Mouse (Mus musculus) thymus, postnatal 10 days (tissue): ENCODE data around the gene Ap3d1.
A peak's percentile ranks its signal among the peaks of the same experiment; 100 is the strongest.

ENCODE experiments used
- DNase-seq, 2 experiments: peaks; one replicate each; pipeline ENCODE4 v3.0.0; 2021; ENCODE audit warnings: low spot score in 2 of 2

The Ap3d1 gene

DNA sequence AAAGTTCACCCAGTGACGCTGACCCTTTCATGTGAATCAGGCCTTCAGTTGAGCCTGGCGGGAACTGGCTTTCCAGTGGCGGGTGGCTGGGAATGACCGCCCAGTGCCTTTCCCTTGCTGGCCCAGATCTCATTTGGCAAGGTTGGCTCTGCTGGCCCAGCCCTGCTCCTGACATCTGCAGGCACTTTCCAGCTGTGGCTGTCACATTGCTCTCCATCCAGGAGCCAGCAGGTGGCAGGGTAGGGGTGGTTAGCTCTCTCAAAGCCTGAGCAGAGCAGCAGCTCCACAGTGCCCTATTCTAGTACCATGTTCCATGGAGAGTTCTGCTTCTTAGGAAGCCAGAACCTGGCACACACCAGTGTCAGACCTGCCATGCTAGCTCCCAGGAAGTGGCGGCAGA is 15.7 kb upstream of the Ap3d1 start:
- DNase-seq = peak; percentile 69 to 78

DNA sequence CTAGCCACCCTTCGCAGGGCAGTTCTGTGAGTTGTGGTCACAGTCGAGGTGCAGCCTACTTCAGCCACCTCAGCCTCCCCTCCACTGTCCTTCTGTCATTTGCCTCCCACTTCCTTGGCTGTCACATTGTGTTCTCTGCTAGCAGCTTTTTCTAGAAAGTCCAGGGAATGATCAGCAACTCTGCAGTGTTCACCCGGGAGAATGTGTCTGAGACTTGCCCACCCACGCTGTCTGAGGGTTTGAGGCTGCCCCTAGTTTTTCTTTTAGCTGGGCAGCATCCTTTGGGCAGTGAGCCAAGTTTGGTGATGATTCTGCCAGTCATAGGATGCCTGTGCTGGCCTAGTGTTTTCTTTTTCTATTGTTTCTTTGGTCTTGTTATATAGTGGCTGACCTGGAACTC is 14.9 kb upstream of the Ap3d1 start:
- no peak for DNase-seq

DNA sequence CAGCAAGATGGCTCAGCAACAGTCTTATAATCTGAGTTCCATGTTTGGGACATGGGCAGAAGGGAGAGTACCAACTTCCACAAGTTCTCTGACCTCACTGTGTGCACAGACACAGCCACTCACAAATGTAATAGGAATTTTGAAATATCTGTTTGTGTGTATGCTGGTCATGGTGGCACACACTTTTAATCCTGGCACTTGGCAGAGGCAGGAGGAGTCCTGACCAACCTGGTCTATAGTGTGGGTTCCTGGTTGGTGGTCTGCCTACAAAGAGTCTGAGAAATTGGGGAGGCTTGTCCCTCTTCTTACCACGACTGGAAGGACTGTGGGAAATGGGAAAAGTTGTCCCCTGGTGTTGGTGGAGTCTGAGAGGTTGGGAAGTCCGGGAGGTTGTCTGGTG is 14.4 kb upstream of the Ap3d1 start:
- DNase-seq = no peak

DNA sequence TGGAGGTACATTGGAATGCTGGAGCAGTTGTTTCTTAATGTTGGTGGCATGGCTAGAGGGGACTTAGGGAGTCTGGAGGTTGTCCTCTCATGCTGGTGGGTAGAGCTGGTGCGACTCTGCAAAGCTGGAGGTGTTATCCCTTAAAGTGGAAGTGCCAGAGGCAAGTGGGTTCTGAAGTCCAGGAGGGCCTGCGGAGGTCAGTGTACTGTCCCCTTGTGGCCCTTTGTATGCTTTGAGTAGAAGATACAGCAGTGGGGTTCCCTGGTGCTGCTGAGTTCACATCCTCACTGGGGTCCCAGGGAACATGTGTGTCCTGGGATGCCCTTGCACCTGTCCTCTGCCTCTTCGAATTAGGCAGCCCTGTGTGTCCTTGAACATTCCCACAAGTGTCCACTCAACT is 14.0 kb upstream of the Ap3d1 start:
- DNase-seq = no peak

DNA sequence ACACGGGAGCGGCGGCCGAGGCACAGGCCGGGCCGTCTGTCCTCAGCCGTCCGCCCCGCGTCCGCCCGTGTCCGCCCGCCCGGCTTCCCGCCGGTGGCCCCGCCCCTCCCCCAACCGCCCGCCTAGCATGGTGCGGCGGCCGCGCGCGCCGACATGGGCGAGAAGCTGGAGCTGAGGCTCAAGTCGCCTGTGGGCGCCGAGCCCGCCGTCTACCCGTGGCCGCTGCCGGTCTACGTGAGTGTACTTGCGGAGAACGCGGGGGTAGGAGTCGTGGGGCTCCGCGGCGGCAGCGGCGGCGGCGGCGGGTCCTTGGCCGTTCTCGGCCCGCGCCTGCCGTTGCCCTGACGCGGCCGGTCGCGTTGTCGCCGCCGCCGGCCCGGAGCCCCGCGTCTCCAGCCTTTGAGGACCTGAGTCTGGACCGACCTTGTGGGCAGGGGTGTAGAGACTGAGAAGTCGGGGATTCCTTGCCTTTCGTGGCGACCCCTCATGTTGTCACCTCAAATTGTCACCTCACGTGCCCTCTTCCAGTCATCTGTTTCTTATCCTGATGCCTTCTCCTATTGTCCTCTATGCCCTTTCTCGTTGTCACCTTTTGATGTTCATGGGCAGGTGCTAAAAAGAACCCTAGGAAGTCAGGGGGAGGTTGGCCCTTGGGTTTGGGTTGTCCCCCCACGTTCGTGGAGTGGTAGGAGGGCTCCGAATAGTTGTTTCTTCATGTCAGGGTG is 13.4 kb upstream of the Ap3d1 start:
- DNase-seq = no peak

DNA sequence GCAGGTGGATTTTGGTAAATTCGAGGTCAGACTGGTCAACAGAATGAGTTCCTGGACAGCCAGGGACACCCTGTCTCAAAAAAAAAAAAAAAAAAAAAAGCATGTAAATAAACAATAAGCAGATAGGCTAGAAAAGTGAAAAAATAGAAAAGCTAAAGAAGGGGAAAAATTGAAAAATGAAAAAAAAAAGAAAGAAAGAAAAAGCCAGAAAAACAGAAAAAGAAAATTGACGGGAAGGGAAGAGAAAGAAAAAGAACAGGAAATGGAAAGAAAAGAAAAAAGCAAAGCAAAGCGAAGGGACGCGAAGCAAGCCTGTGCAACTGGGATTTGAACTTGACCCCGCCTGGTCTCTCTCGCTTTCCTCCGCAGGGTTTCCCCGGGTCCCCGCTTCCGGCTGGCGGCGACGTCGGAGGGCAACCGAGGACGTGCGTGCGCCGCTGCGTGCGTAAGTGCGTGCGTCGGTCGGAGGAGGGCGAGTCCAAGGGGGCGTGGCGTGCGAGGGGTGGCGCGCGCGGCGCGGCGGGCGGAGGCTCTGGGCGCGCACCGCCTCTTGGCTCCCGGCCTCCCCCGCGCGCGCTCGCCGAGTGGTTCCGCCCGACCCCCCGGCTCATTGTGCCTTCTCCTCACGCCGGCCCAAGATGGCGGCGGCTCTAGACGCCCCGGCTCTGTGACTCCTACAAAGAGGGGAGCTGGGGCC is 12.7 kb upstream of the Ap3d1 start, which contains the start of gene Dot1l:
TSS of gene Dot1l (plus strand) at position 613 of the 697 bp plus-strand sequence.
- peak; percentile 98 to 99 for DNase-seq

DNA sequence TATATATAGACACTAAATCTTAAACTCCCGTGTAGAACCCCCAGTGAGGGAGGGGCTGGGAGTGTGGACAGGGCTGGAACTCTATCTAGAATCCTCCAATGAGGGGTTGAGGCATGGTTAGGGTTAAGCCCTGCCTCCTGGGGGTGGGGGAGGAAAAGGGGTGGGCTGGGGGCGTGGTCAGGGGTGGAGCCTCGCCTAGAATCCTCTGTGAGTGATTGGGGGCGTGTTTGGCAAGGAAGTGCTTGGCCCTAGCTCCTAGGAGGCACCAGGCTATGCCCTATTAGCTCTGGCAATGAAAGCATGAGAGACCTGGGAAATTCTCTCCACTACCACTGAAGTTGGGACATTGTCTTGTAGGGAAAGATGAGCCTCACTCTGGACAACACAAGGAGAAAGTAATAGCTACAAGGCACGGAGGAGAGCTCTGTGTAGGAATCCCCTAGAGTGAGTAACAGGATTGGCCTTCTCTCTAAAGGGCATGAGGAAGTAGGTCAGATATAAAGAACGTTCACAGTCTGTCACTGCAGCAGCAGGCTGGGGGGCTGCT is 10.1 kb upstream of the Ap3d1 start:
- peak; percentile 62 to 71 for DNase-seq

DNA sequence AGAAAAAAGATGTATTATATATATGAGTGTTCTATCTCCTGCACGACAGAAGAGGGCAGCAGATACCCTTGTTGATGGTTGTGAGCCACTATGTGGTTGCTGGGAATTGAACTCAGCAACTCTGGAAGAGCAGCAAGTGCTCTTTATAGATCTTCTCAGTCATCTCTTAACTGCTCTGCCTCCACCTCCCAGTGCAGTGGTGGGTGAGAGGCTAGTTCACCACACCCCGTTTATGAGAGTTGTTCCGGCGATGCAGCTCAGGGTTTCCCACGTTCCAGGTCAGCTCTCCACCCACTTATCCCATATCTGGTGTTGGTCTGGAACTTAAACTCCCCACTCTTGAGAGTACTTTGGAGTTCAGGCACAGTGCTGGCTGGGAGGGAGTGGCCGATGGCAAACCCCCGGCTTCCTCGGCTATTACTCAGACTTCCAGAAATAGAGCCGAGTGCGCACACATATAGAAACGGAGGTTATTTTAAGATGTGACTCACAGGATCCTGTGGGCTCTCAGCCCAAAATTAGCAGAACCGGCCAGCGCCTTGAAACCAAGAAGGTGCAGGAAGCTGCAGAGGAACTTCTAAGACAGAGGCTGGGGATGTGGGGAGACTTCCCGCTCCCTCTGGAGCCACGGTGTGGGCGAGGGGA is 9.2 kb upstream of the Ap3d1 start:
- peak in 1 of 2 experiments; percentile 40 for DNase-seq

DNA sequence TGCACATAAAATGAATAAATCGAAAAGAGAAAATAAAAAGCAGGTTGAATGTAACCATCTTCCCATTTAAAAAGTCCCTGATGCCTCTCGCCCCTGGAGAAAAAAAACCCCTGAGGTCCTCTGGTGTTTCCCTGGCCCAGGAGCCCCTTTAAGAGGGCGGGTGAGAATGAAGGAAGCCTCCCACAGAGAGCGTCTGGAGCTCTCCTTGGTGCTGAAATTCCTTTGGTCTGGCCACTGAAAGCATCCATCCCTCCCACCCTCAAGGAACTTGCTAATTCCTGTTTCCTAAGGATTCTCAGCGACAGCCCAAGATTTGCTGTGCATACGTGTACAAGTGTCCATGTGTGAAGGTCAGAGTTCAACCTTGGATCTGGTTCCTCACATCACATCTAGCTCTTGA is 6.5 kb upstream of the Ap3d1 start:
- DNase-seq = peak in 1 of 2 experiments; percentile 61

DNA sequence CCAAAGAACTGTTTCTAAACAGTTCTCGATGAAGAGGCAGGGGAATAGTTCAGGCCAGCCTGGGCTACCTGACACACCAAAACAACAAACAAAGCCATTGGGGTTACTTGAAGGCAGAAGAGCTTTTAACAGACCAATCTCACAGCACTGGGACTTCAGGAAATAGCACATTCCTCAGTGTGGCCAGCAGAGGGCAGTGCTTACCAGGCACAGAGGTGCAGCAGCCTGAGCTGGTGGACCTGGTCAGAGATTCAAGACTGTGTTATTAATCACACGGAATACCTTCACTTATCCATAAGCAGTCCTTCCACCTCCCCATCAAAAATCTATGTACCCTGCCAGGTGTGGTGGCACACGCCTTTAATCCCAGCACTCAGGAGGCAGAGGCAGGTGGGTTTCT is 5.3 kb upstream of the Ap3d1 start:
- peak in 1 of 2 experiments; percentile 77 for DNase-seq

DNA sequence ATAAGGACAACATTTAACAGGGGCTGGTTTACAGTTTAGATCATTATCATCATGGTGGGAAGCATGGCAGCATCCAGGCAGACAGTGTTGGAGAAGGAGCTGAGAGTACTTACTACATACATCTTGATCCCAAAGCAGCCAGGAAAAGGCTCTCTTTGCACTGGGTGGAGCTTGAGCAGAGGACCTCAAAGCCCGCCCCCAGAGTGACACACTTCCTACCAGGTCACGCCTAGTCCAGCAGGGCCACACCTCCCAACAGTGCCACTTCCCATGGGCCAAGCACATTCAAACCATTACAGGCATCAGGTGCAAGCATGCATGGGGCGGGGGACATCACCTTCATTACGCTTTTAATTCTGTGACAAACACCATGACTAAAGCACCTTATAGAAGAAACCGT is 2.2 kb upstream of the Ap3d1 start:
- no peak for DNase-seq

DNA sequence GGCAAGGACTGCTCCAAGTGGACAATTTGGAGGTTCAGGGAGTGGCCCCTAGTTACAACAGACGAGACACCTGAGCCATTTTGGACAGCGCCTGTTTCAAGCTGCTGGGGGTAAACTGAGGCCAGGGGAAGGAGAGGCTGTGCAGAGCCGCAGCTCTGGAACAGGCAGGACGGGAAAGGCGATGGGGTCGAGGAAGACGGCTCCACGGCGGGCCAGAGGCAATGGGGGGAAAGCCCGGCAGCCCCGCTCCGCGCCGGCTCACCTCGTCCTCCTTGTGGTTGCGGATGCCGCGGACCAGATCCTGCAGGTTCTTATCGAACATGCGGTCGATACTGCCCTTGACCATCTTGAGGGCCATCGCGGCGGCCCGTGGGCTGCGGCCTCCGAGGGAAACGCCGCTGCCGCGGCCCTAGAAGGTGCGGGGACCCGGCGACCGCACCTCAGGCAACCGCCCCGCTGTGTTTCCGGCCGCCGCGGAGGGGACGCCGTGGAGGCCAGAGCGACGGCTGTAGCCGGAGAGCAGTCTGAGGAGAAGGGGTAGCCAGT is 357 bp downstream of the Ap3d1 start:
- peak in 1 of 2 experiments; percentile 36 for DNase-seq

DNA sequence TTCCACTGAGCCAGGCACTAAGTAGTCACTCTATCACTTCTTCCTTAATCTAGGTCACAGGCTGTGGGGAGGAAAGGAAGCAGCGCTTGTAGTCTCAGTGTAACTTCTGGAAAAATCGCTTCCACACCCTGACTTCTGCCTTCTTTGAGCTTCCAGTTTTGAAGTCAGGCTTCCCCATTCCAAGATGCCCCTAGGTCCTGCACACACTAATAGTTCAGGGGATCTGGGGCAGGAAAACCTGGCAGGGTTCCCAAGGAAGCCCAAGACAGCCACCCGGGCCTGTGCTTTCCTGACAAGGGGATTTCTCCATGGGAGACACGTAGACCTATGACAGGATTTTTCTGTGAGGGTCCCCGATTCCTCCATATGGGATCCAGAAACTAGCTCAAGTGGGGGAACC is 918 bp downstream of the Ap3d1 start:
- DNase-seq = no peak

DNA sequence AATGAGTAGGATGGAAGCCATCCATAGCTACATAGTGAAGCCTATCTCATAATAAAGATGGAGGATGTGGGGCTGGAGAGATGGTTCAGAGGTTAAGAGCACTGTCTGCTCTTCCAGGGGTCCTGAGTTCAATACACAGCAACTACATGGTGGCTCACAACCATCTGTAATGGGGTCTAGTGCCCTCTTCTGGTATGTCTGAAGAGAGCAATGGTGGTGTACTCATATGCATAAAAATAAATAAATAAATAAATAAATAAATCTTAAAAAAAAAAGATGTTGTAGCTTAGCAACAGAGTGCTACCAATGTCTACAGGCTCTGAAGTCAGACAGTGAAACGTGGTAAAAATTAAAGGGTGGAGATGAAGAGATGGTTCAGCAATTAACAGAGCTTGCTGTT is 3.4 kb downstream of the Ap3d1 start:
- DNase-seq = no peak

DNA sequence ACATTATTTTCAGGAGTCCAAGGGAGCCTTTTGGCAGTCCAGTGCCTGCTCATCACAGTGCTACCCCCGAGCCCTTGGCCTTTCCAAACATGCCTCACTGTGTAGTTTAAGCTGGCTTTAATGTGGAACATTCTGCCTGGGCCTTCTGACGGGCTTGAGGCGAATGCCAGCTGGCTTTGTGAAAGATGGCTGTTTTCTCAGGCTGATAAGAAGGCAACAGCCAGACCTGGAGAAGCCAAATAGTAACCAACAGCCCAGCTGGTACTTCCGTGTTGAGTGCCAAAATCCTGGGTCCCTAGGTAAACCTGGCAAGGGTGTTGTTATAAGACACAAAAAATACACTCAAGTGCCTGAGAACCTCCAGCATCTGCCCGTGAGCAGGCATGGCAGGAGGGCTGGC is 5.3 kb downstream of the Ap3d1 start:
- DNase-seq = no peak

DNA sequence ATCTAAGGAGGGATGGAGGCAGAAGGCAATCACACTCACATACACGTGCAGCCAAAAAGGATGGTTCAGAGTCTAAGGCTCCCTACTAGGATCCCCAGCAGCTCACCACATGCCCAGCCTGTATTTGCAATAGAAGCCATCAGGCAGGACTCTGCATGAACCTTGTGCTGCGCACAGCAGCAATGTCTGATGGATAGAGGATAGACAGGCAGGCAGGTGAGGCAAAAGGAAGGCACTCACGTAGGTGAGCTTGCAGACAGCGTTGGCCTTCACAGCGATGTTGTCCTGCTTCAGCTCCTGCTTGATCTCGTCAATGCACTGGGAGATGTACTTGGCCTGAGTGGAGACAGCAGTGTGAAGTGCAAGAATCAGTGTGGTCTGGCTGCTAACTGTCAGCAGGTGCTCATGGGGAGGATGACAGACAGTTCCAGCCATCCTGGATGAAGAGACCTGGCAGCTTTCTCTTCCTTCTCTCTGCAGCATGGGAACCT is 9.4 kb downstream of the Ap3d1 start:
- DNase-seq = no peak

DNA sequence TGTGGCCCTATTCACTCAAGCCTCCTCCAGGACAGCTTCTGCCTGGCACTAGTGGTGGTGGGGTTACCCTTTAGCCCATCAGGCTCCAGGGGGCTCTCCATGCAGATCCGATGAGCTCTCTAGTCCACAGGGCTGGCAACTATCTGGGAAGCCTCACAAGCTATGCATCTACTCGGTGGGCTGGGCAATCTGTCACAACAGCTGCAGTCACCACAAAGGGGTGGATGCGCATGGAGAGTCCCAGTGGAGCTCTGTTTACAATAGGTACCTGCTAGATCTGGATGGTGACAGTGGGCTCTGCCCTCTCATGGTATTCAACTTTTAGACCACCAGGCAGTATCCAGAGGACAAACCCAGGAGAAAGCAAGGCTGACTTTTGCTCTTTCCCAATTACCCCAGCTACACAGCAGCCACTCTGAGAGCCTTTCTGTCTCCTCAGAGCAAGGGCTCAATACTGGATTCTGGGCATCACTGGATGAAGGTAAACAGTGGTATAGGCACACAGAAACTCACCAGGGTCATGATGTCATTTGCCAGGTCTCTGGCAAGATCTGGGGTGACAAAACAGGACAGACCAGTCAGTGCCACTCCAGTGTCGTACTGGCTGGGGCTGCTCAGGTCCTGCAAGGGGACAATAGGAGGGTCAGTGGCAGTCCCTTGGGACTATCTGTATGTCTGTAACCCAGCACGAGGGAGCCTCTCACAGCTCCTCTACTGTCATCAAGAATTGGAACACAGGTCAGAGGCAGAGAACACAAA is 14.5 kb downstream of the Ap3d1 start:
- no peak for DNase-seq

DNA sequence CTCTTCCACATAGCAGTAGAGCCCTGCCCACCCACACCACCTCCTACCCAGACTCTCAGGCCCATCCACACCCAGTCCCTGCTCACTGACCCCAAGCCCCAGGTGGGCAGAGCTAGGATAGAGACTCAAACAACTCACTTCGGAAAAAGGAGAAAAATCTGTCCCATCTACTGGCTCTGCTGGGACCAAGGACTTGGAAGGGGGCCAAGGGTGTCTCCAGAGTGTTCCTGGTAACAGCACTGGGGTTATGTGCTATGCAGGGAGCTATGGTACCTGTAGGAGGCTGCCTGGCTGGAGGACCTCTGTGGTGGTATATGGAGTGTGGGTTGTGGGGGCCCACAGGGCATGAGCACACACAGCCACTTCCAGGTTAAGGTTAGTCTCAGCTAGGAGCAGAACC is 24.8 kb downstream of the Ap3d1 start:
- no peak for DNase-seq

DNA sequence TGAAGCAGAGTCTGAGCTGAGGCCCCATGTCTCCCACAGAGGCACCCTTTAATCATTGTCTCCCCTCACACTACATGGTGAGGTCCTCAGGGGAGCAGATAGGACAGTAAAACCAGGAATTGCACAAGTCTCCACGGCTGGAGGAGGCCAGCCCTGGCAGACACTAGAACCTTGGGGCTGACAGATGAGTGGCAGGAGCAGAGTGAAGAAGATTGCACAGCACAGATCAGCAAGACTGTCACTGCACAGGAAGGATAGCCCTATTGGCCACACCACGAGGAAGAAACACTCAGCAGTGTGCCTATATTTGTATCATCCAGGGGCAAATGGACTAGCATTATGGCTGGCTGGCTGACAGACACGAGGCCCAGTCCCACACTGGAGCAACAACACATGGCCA is 31.2 kb downstream of the Ap3d1 start:
- no peak for DNase-seq

DNA sequence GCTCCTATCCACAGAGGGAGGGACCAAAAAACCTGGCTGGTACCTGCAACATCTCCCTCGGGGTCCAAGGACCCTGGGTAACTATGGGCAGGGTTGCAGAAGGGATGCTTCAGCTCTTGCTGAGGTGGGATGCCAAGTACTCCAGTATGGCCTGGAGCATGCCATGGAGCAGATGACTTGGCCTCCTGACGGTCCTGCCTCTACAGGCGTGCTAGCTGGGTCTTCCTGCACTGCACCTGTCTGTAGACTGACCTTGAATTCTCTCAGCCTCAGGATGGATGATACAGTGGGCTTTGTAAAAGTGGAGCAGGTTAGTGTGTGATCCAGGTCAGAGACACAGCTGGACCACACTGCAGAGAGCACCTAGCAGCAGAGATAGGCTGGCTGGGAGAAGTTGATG is 36.6 kb downstream of the Ap3d1 start:
- DNase-seq = no peak

DNA sequence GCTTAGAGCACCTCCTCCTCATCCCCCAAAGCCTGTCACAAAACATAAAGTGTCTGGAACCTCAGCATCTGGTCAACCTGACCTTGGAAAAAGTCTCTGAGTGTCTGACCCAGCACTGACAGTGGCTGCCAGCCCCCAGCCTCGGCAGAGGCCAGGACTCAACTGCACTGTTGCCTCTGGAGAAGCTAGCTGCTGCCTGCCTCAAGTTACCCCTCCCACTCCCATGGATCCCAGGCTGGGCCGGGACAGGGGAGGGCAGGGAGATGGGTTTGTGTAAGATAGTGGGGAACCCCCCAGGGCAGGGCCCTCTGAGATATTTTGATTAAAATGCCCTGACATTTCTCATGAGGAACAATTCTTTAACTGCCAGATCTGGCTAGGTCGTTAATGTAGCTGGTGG is 37.0 kb downstream of the Ap3d1 start:
- DNase-seq = no peak
